Mouse (Mus musculus): ENCODE results near the gene Lamb1. TPM values are rescaled to one million over a fixed set of nuclear protein-coding genes. Genes with fewer than 3 reads are reported as not detected.
A peak's percentile ranks its signal among the peaks of the same experiment; 100 is the strongest.

Lamb1 gene
- total RNA-seq, 1 experiment from 2014 or later, result 133 TPM

DNA sequence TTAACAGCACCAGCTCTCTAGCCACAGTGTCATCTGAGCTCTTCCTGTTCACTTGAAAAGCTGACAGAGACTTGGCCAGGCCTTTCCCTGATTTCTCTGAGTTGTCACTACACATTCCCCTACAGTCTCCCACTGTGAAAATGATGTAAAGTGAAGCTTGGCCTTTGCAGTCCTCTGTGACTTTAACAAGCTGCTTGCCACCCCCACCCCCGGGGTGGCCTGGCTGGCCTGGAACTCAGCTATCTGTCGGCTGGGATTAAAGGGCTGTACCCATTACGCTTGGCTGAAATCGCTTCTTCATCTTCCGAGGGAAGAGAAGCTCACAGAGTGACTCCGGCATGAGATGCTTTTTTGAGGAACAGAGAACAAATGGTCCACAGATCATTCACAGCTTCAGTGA lies 50.9 kb downstream of the Lamb1 start:
- DNase-seq, result no peak

DNA sequence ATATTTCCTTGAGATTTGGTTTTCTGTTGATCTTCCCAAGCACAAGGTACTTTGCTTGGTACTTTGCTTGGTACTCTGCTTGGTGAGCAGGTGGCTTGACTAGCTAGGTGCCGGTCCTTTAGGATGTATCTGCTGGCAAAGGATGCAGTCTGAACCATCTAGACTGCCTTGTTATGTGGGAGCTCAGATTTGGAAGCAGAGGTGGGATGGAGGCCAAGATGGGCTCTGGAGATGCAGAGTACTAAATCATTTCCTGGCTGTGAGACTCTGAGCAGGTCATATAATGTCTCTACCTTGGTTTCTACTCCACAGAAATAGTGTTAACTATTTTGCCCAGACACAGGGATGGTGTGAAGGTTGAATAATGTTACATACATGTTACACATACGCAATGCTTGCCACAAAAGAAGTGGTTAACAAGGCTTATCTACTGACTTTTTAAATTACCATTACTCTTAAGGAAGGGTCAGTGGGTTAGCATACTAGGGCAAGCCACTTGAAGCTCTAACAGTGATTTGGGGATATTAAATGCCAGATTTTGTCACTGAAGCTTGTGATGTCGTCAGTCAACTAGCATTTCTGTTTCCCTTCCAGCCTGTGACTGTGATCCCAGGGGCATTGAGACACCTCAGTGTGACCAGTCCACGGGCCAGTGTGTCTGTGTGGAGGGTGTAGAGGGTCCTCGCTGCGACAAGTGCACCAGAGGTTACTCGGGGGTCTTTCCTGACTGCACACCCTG lies 52.8 kb downstream of the Lamb1 start:
- no peak for DNase-seq

DNA sequence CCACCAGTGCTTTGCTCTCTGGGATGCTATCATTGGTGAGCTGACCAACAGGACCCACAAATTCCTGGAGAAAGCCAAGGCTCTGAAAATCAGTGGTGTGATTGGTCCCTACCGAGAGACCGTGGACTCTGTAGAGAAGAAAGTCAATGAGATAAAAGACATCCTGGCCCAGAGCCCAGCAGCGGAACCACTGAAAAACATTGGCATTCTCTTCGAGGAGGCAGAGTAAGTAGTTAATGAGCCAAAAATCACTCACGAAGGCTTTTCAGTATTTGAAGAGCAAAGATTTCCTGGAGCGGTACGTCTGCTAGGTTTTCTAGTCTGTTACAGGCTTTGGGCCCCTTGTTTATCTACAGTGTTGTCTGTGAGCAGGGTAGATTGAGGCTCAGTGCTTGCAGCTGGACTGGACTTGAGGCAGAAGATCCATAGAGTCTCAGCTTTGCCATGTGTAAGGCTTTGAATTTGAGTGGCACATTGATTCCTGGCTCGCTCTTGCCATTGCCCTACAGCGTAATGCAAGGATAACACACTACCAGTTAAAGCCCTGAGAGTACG lies 53.5 kb downstream of the Lamb1 start:
- DNase-seq, result no peak

DNA sequence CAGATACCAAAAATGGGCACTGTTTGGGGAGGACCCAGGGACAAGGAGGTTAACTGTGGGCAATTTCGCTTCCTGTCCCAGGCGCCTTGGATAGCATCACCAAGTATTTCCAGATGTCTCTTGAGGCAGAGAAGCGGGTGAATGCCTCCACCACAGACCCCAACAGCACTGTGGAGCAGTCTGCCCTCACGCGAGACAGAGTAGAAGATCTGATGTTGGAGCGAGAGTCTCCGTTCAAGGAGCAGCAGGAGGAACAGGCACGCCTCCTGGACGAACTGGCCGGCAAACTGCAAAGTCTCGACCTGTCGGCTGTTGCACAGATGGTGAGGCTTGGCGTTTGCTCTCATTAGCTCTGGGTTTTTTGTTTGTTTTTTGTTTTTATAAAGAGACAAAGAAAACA lies 55.8 kb downstream of the Lamb1 start:
- DNase-seq, result no peak

DNA sequence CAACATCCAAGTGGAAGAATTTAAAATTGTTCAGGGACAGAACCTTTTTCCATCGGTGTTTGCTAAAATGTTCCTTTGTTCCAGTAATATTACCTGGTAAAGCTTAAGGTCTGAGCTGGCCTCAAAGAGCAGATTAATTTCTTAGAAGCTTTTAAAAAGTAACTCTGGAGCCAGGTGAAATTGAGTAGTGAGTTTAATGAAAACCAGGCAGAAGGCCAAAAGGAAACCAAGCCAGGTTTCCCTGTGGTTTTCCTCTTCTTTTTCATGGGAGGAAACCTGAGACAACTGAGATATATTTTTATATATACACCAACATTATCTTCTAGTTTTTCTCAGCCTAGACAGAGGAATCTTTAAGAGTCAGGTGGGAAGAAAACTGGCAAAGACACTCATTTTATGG lies 56.5 kb downstream of the Lamb1 start:
- no peak for DNase-seq

DNA sequence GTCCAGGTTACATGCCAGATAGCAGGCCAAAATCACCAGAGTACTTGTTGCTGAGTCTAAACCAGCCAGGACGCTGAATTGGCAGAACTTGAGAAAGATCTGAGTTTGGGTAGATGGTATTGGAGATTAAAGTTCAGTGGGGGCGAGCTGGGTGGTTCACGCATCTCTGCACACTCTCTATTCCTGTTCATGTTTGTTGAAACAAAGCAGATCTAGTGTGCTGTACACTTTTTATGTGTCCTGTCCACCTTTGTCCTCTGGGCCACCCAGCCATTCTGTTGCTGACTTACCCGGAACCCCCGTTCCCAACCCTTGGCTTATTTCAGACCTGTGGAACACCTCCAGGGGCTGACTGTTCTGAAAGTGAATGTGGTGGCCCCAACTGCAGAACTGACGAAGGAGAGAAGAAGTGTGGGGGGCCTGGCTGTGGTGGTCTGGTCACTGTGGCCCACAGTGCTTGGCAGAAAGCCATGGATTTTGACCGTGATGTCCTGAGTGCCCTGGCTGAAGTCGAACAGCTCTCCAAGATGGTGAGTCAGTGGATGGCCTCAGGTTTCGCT lies 58.2 kb downstream of the Lamb1 start:
- no peak for DNase-seq

DNA sequence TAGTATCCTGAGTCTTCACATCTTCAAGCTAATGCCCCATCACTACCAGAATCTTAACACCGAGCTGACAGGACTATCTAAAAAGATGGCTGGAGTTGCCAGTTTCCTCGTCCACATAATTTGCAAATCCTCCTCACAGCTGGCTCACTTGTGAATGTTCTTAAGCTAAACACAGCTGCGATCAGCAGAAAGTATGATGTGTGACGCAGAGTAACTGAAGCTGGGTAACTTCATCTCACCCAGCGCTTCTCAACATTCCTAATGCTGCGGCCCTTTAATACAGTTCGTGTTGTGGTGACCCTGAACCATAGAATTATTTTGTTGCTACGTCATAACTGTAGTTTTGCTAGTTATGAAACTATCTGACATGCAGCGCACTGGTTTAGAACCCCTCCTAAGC lies 62.1 kb downstream of the Lamb1 start:
- DNase-seq, result no peak

DNA sequence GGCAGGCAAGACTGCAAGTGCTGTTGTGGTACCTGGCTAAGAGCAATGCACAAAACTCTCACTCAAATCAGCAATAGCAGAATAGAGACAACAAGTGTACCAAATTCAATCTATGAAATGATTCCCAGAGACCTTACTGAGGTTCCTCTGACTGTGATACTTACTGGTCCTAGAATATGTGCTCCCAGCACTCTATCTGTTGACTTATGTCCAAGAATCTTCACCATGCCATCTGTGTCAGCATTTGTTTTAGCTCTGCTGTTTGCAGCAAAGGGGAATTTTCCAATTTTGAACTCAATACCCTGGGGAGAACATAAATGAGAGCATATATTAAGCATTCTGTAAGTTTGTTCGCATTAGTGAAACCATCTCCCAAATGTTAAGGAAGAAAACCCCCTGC lies 68.2 kb downstream of the Lamb1 start:
- DNase-seq, result no peak

DNA sequence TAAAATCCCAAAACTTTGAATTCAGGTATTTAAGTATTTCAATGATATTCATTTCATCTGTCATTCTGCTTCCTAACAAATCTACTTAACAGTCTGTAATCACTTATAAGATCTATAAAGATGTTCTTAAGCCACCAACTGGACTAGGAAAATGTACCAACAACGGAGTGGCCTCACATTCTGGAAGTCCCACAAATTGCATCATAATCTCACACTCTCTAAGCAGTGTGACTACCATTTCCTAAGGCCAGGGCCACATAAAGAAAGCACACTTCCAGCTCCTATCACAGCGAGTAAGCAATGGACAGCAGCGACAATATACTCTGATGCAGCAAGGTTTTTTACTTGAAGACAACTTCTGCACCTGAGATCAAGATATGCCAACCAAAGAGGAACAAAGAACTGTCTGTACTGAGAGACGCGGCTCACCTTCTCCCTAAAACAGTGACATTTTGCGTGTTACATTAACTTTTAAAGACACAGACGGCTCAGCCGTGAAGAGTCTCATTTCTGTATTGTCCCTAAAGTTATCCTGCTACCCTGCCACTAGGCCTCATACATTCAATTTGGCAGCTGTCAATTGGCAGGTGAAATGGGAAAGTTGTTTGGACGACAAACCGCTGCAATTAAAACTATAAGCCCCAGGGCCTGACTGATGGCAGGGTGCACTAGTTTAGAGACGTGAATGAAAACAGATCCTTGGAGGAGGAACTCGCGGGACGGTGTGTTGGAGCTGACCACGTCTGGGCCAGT lies 85.3 kb downstream of the Lamb1 start:
- DNase-seq, result no peak

DNA sequence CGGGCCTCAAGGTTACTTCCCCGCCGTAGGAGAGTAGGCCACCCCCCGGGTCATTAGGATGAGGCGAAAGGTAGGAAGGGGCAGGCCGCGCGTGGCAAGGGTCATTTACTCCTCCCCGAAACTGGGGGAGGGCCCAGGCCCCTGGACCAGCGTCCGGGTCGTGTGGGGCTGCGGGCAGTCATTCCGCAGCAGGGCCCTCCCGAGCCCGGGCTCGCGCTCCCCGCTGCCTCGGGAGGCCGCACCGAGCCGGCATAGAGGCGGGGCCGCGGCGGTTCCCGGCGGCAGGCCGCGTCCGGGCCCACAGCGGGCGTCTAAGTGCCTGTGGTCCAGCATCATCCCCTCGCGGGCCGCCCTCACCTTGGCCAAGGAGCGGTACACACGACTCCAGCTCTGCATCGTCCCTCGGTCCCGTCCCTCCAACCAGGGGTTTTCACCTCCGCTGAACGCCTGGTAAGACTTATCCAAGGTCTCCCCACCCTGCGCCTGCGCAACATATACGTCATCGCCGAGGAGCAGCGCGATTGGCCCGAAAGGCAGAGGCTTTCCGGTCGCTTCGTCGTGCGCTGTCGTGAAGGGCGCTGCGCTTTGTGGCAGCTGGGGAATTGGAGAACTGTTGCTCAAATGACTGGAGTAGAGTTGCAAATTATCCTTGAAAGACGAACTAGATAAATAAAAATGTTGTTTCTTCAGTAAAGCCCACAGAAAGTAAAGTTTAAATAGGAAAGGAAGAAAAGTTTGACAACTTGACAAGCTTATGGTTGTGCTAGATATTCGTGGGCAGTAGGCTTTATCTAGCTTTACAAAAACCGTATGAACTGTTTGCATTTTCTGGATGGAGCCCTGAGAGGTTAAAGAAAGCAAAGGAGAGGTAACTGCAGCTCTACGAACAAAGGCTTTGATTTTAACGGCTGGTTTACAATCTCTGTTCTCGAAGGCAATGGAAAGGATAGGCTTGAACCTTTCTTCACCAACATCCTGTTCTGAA lies 86.2 kb downstream of the Lamb1 start, which contains the start of gene Dld:
Gene Dld (minus strand): TSS at position 510 of the 985 bp plus-strand sequence.
- DNase-seq, result peak; percentile 98

DNA sequence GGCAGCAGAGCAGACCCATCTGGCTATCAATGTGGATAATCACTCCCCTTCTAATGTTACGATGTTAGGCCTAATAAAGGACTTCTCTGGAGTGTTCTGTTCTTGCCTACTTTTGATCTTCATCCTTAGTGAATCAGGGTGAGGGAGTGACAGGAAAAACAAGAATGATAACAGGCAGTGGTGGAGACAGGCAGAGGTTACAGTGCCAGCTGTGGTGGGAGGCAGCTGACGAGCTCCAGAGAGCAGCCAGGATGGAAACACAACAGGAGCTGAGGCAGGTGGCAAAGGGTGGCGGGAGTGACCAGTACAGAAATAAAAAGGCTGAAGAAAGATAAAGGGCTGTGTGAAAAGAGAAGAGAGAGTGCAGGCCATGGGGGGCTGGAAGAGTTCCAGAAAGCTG lies 101.4 kb downstream of the Lamb1 start:
- no peak for DNase-seq

DNA sequence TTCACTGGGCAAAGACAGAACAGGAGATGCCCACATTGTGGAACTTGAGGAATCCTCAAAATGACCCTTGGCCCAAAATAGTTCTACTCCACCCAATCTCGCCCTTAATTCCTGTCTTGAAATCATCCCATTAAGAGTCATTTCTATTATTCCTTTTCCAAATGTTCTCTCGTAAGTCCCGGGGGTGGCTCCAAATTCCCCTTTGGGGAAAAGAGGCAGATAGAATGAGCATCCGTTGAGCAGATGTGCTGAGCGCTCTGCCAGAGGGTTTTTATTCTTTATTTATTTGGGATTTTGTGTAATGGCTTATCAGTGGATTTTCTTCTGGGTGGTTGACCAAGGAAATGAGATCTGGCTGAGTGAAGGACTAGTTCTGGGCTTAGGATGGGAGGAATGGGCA lies 102.7 kb downstream of the Lamb1 start:
- no peak for DNase-seq

DNA sequence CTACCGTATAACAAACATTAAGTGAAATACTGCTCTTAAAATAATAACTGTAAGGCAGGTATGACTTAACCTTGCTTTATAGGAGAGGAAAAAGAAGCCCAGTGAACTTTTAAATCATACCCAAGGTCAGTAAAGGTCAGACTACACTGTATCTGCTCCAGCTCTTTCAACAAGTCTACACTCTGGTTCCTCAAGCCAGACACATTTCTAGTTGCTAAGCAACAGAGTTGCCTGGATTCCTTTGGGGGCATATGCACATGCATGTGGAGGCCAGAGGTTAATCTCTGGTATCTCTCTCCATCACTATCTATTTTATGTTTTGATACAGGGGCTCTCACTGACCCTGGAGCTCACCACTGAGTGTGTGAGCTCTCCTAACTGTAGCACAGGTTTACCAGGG lies 104.1 kb downstream of the Lamb1 start:
- no peak for DNase-seq

DNA sequence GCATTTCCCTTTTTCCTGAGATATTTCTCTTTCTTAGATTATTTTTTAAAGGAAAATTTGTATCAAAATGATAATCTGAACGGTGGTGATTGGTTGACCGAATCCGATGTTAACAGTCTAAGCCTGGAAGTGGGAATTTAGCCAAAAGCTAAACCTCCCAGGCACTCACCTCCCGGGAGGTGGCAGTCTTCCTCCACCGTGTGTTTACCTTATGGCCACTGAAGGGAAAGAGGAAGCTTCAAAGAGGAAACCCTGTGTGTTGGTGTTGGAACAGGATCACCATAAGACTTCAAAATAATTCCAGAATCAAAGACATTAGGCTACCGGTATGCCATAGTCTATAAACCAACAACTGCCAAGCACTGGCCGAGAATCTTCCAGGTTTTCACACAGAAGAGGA lies 104.6 kb downstream of the Lamb1 start:
- DNase-seq, result no peak

DNA sequence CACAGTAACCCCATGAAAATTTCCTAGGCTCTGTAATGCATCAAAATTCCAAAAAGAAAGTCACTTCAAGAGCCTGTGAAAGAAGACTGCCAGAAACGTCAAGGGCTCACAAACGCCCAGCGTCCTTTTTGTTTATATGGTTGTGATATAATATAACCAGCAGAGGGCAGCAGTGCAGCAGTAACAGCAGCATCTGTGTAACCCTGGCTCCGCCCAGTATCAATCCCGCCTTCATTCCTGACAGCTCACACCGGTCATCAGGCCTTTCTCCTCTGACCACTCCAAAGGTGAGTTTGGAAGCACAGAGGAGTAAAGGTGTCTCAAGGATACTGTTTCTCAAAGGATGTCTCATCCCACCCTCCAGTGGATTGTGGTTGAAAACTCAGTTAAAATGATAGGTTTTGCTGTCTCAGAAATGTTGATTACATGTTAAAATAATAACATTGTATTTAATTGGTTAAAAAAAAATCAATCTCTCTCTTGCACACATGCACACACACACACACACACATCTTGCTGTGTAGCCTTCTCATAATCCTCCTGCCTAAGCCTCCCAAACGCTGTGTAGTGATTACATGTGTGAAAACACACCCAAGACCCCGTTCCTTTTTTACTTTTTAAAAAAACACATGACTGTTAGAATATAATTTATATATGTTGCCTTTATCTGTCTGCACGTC lies 109.7 kb downstream of the Lamb1 start:
- DNase-seq, result peak; percentile 50

DNA sequence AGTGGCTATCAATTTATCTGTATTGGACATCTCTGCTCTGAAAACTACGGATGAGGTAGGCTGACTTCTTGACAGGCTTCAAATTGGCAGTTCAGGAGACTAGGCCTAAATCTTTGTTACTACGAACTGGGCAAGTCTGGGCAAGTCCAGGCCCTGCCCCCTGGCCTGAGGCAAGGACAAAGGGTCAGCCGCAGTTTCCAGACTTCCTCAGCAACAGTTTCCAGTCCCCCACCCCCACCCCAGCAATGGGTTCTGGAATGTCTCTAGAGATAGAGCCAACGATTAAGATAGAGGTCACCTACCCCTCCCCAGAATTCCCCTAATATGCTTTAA lies 110.2 kb downstream of the Lamb1 start:
- DNase-seq, result no peak

DNA sequence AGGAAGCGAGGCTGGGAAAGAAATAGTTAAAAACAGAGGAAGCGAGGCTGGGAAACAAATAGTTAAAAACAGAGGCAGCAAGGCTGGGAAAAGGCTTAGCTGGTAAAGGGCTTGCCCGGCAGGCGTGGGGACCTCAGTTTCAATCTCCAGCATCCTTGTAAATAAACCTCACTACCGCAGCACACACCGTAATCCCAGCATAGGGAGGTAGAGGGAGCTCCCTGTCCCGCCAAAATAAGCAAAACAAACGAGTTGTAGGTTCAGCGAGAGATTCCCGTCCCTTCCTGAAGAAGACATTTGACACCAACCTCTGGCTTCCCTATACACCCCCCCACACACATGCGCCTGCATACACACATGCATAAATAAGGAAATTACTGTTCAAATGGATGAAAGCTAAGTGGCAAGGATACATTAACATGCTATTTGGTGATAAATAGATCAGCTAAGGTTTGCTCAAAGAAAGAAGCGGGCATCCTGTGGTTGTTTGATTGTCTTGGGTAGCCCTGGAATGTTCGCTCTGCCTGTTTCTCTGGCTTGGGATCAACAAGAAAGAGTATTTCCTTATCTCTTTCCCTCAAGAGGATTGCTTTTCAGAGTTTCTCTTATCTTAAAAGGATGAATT lies 111.4 kb downstream of the Lamb1 start:
- no peak for DNase-seq

DNA sequence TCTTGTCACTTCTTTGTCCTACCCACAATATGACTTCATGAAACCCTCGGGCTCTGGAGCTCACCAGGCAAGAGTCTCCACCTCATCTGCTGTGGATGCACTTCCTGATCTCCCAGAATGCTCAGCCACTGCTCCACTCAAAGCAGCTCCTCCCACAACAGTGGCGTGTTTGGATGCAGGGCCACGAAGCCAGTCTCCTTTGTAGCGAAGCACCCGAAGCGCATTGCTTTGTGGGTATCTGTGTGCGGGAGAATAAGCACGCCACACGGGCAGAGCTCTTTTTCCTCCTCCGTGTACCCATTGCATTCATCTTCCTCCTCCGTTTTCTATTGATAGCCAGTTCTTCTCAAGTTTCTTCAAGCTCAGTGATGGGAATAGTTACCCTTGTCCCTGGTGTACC lies 112.2 kb downstream of the Lamb1 start:
- DNase-seq, result no peak

Measured in adrenal gland, postnatal 25 days (tissue).